Mouse (Mus musculus) mouse trophoblast stem cell (cell line): ENCODE measurements at regions not wholly inside any gene's neighbourhood (a gene's known extent, or its start where the extent isn't known, plus 50 kb on each side); places are given as distances from the start of the nearest gene placed in this dataset.
"Not testable (repeated sequence)": the region's sequence is repeated elsewhere in the genome, so short reads cannot be mapped to it uniquely, and the experiment has no call there.

Source experiments
- in situ Hi-C, 2 experiments: fragments of 300-500 bp; cut with MseI, MboI; formaldehyde crosslinking; loops; 2 replicates in 1 of 2; 3 replicates in 1 of 2; pipeline ENCODE4 v1.15.1; 2025

DNA sequence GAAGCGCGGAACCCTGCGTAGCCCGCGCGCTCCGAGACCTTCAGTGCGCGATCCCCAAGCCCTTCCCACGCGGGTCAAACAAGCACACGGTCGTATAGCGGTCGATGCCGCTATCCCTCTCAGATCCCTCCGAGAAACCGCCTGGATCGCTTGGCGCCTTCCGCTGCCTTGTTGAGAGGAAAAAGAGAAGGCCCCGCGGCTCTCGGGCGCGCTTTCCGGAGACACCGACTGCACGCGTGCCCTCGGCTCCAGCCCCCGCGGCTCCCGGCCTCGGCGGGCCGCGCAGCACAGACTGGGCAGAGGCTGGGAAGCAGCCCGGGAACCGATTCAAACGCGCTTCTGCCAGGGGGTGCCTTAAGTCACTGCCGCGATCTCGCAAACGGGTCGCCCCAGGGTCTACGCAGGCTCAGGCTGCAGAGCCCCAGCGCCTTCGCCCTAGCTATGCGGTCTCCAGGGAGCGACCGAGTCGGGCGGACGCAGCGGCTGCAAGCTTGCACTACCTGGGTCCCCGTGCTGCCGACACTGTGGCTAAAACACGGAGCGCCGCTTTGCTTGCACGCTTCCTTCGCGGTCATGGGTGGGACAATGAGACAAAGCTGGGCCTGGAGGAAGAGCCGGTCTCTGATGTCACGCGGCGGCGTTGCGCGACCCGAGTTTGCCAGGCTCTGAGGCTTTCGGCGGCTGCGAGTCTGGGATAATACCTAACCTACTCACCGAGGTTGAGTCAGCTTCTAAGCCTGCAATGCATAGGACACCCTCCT is 87.3 kb downstream of the Crisp4 start:
- in situ Hi-C loops: no loop called here

DNA sequence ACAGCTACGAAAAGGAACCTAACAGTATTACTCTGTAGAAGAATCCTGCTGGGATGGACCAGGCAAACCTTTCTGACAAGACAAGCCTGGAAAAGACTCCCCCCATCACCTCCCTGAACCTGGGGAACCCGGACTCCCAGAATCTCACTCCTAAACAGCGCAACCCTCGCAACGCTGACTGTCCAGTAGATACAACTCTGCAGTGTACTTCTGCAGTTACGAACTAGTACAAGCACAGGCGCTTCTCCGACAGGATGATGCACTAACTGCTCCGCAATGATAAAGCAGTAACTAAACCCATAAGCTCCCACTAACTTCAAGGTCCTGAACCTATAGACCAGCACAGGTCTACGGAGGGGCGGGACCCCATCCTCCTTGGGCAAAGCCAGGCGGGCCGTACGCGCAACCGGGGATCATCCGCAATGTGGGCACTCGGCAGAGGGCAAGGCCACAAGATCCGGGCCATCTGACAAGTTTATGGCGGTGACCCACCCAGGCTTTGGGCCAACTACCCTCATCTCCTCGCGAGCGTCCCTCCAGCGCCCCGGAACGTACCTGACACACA is 88.0 kb downstream of the Crisp4 start:
- in situ Hi-C loops: no loop called here

DNA sequence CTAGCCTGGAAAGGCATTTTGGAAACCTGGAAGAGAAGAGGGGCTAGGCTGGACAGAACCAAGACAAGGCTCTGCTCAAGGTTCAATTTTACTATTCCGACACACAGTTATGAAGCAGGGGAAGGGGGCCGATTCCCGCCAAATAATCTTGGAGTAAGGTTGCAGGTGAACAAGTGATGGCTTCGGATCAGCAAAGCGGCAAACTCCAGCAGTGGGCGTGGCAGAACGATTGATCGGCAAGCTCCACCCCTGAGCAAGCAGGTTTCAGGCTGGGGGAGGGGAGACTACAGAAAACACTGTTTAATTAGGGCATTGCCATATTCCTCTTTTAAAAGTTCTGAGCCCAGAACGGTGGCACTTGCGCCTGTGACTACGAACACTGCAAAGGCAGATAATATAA is 88.7 kb downstream of the Crisp4 start:
- in situ Hi-C loops: not testable (repeated sequence)

DNA sequence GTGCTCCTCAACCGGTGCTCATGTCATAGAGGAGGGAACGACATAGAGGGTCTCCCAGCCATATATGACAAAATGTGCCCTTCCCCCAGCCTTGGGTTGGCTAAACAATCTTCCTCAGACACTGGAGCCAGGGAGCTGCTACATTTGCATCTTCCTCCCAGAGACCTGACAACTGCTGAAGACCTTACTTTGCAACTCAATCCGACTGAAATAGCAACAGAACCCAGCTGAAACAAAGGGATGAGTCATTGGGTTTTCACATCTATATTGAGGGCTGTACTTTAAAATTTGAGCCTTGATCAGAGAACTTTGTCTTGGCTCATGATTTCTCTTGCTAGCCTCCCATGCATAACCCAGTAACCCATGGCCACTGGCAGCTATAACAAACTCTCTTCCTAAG is 115.5 kb downstream of the Crisp4 start:
- in situ Hi-C loops: no loop called here

DNA sequence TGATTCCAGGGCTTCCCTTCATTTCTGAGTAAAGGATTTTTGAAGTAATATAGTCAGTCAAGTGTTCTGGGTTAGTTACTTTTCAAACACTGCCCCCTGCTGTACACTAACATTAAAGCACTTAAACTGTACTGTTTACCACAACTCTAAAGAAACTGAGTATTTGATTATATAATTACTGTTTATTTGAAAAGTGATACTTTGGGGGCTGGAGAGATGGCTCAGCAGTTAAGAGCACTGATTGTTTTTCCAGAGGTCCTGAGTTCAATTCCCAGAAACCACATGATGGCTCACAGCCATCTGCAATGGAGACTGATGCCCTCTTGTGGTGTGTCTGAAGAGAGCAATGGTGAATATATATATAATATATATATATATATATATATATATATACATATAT is 132.8 kb downstream of the Crisp4 start:
- in situ Hi-C loops: not testable (repeated sequence)

DNA sequence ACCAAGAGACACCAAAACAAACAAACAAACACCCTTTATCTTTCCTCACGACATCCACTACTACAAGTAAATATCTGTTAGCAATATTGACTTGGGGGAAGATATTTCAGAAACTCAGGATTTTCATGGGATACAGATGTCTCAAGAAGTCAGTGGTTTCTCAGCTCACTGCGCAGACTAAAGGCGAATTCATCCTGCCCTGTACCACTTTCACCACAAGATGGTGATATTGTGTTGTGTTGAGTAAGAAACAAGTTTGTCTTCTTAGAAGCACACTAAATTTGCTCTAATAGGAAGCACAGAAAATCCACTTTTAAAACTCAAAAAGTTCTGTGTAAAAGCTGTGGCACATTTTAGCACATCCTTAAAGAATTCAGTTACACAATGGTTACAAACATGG is 165.1 kb downstream of the Crisp4 start:
- in situ Hi-C loops: loop anchor here in 1 of 2 experiments (10.0 kb wide), 1 partner anchor 124 kb away; no protein-coding TSS in a partner anchor

DNA sequence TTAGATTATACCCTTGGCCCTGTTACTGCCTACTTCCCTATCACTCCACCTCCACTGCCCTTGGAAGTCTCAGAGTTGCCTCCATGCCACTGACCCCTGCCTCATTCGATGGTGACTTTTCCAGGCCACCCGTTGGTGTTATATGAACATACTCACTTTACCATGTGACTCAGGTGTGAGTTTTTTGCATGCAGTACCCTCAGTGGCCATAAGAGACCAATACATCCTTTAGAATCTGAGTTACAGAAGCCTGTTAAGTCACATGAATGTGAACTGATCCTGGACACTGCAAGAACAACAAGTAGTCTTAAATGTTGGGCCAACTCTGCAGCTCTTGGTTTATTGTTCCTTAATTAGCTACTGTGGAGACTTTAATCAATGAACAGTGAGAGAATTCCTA is 167.6 kb downstream of the Crisp4 start:
- in situ Hi-C loops: no loop called here

DNA sequence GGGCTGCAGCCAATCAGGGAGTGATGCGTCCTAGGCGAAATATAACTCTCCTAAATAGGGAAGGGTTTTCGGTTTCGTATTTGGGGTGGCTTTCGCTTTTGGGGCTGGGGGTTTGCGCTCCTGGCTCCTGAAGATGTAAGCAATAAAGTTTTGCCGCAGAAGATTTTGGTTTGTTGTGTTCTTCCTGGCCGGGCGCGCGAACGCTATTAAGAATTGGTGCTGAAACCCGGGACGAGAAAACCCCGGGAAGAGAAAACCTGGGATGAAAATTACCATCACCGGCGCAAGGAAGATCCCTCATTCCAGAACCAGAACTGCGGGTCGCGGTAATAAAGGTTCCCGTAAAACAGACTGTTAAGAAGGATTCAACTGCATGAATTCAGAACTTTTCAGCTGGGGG is 188.8 kb downstream of the Crisp4 start:
- in situ Hi-C loops: not testable (repeated sequence)

DNA sequence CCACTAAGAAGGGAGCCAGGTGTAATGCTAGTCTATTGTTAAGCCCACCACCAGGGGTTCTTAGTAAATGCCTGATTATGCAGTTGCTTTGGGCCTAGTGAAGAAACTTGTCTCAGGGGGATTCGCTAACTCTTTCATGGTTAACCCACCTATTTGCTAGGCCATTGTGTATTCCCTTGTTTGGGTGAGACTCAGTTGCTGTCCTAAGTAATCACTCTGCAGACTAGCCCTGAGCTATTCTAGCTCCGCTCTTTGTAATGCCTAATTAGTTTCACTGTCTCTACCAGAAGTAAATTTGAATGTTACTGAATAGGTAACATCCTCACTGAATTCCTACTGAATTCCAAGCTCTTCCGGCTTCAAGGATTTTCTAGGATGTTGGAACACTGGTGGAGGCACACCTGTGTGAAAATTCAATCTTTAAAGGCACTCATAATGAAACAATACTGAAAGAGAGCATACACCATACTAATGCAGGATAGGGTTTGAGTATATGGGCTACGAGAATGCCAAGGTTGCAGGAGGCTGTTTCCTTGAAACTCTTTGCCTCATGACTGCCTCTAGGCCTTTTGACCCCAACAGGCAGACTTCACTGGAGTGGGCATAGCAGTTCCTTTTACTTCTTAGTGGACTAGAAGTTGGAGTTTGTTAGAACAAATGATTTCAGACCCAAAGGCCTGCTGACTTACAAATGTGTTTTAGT is 213.4 kb downstream of the Crisp4 start:
- in situ Hi-C loops: not testable (repeated sequence)
